Mouse (Mus musculus): Measurements from ENCODE around the gene Gse1. TPM values are rescaled to one million over a fixed set of nuclear protein-coding genes. Genes with fewer than 3 reads are reported as not detected.

The Gse1 gene
- polyA plus RNA-seq, 3 experiments from 2014 or later = 2.0 to 4.0 (median 3.2) TPM

Other genes with a start within 250 kb of the Gse1 start
- gene Crispld2, start 236.0 kb upstream of the Gse1 start, polyA plus RNA-seq (2017; shearing (Covaris generic)) = under 1 TPM in 1 of 3 experiments, not detected in 2; 0.34 TPM
- 1 to 10 TPM; 5.3 to 6.6 (median 6.2) TPM for gene Zdhhc7, start 127.0 kb upstream of the Gse1 start, polyA plus RNA-seq (2017; shearing (Covaris generic))
- gene 6430548M08Rik, start 114.3 kb upstream of the Gse1 start, polyA plus RNA-seq (2017; shearing (Covaris generic)) = under 1 TPM in 1 of 3 experiments, not detected in 2; 0.64 TPM
- not detected for gene Fam92b, start 51.0 kb upstream of the Gse1 start, polyA plus RNA-seq (2017; shearing (Covaris generic))